ENCODE assay signal across 9 mouse cellular contexts in the genomic region with DNA sequence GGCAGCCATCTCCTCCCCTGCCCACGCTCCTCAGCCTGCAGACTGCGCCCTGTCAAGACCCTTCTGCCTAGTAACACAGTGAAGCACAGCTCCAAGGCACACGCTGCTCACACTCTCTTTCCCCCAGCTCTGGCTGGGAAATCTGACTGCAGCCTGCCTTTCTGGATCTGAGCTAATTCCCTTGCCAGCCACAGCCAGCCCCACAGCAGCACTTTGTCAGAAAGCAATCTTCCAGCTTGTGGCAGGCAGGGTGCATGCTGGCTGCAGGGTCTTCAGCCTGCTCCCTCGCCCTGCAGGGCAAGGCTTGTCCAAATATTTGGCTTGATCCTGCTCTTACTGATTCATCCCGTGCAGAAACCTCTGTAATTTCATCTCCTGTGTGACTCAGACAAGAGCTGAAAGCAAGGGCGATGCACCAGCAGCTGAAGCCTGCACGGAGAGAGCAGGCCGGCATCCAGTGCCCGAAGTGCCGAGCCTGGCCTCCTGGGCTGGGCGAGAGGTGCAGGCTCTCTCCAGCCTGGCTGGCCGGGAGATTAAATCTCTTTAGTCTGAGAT.
A peak's percentile ranks its signal among the peaks of the same experiment; 100 is the strongest.
DNase-seq lines count a peak whose midpoint lies in the region; ATAC-seq and TF ChIP-seq lines count a peak whose summit lies in the region.
"Had no signal": no experiment of that assay in that cellular context is flagged by ENCODE, and none has a peak within 500 bp of the region (broad histone marks: within the 10 kb centered on the region; RNA-seq: fewer than 3 reads in every experiment).

No protein-coding gene starts in this region.

- WGBS in heart, embryonic 13.5 days = 23% methylated on average over 12 of the region's 12 CpGs
- 25% methylated on average over 12 of the region's 12 CpGs for WGBS in embryonic facial prominence, embryonic 14.5 days
- WGBS in hindbrain, embryonic 14.5 days = 33% methylated on average over 12 of the region's 12 CpGs
- WGBS in midbrain, embryonic 10.5 days = 50% methylated on average over 12 of the region's 12 CpGs
- WGBS in stomach, embryonic 16.5 days = 12% methylated on average over 12 of the region's 12 CpGs

- H3K4me2 ChIP-seq in heart, embryonic 13.5 days = peak overlapping the region; percentile 48
- H3K4me2 ChIP-seq in embryonic facial prominence, embryonic 14.5 days (ENCODE audit: low read depth, low read length) = peak overlapping the region; percentile 23
- H3K4me2 ChIP-seq in hindbrain, embryonic 14.5 days (replicated peaks) = peak overlapping the region; percentile 26
- peak overlapping the region; percentile 22; the same call in 1 of the 2 replicates for H3K4me2 ChIP-seq in stomach, embryonic 16.5 days (ENCODE audit: low read depth, low read length)

- peak overlapping the region; percentile 85 for H3K27ac ChIP-seq in heart, embryonic 13.5 days (replicated peaks)
- H3K27ac ChIP-seq in embryonic facial prominence, embryonic 14.5 days (replicated peaks; ENCODE audit: low read depth, low read length) = peak overlapping the region; percentile 77
- peak overlapping the region; percentile 83 for H3K27ac ChIP-seq in hindbrain, embryonic 14.5 days
- H3K27ac ChIP-seq in midbrain, embryonic 10.5 days (replicated peaks) = peak overlapping the region; percentile 71
- H3K27ac ChIP-seq in stomach, embryonic 16.5 days (ENCODE audit: low read length) = peak overlapping the region; percentile 82

- H3K9ac ChIP-seq in heart, embryonic 13.5 days = peak overlapping the region; percentile 70
- H3K9ac ChIP-seq in embryonic facial prominence, embryonic 14.5 days (ENCODE audit: low read depth, low read length) = peak overlapping the region; percentile 50
- peak overlapping the region; percentile 26 for H3K9ac ChIP-seq in hindbrain, embryonic 14.5 days
- H3K9ac ChIP-seq in stomach, embryonic 16.5 days (ENCODE audit: low read length) = peak overlapping the region; percentile 6; the same call in 1 of the 2 replicates

- no peak for DNase-seq in heart, postnatal 25 days (ENCODE audit: low spot score)
- DNase-seq in Patski (ENCODE audit: low read depth, low spot score) = no peak
- peak; percentile 72 for DNase-seq in embryonic facial prominence, embryonic 14.5 days (ENCODE audit: low spot score)
- peak; percentile 61 for DNase-seq in hindbrain, embryonic 14.5 days (ENCODE audit: low spot score)
- DNase-seq in midbrain, embryonic 10.5 days (ENCODE audit: low spot score) = no peak
- no peak for DNase-seq in kidney, adult 9 months

- POLR2A ChIA-PET in Patski (lab: Charles Lee) = no interaction called here

- H3K27me3 ChIP-seq in heart, embryonic 13.5 days (replicated peaks) = no peaks in the 10 kb centered on the region
- no peaks in the 10 kb centered on the region for H3K27me3 ChIP-seq in Patski
- no peaks in the 10 kb centered on the region for H3K27me3 ChIP-seq in embryonic facial prominence, embryonic 14.5 days (replicated peaks; ENCODE audit: control insufficient read depth, insufficient read depth, low read length)
- H3K27me3 ChIP-seq in hindbrain, embryonic 14.5 days (ENCODE audit: control insufficient read depth, insufficient read depth, low read length) = no peaks in the 10 kb centered on the region
- no peaks in the 10 kb centered on the region for H3K27me3 ChIP-seq in midbrain, embryonic 10.5 days (ENCODE audit: low read depth, poor library complexity, severe bottlenecking)
- H3K27me3 ChIP-seq in stomach, embryonic 16.5 days (ENCODE audit: control insufficient read depth, insufficient read depth, low read length) = no peaks in the 10 kb centered on the region

- H3K4me1 ChIP-seq in heart, embryonic 13.5 days = peaks cover 59% of the 10 kb centered on the region
- peaks cover 37% of the 10 kb centered on the region for H3K4me1 ChIP-seq in embryonic facial prominence, embryonic 14.5 days (ENCODE audit: control insufficient read depth, insufficient read depth, low read length)
- H3K4me1 ChIP-seq in hindbrain, embryonic 14.5 days (replicated peaks; ENCODE audit: control insufficient read depth, insufficient read depth, low read length) = peaks cover 41% of the 10 kb centered on the region
- H3K4me1 ChIP-seq in midbrain, embryonic 10.5 days = peaks cover 37% of the 10 kb centered on the region
- peaks cover 29% of the 10 kb centered on the region for H3K4me1 ChIP-seq in stomach, embryonic 16.5 days (ENCODE audit: control insufficient read depth, insufficient read depth, low read length)

- CTCF ChIA-PET in Patski (lab: Charles Lee) = interaction anchor here (0.8 to 1.3 kb wide), 2 partner anchors 10 to 16 kb away, joined by 3 read pairs; no protein-coding TSS in a partner anchor

- no peak for TF ChIP-seq CTCF in Patski (IDR thresholded peaks at IDR 0.05)

- H3K9me3 ChIP-seq in heart, embryonic 13.5 days = no peaks in the 10 kb centered on the region
- no peaks in the 10 kb centered on the region for H3K9me3 ChIP-seq in embryonic facial prominence, embryonic 14.5 days (ENCODE audit: control insufficient read depth, low read length)
- H3K9me3 ChIP-seq in hindbrain, embryonic 14.5 days (ENCODE audit: control insufficient read depth, low read length) = no peaks in the 10 kb centered on the region
- H3K9me3 ChIP-seq in midbrain, embryonic 10.5 days (replicated peaks) = no peaks in the 10 kb centered on the region
- no peaks in the 10 kb centered on the region for H3K9me3 ChIP-seq in stomach, embryonic 16.5 days (replicated peaks; ENCODE audit: control insufficient read depth, low read length)

- H3K4me3 ChIP-seq in heart, embryonic 13.5 days = no peak overlapping the region
- H3K4me3 ChIP-seq in embryonic facial prominence, embryonic 14.5 days (ENCODE audit: low read depth, low read length) = no peak overlapping the region
- H3K4me3 ChIP-seq in hindbrain, embryonic 14.5 days (replicated peaks; ENCODE audit: low read length) = no peak overlapping the region
- peak overlapping the region; percentile 23; the same call in 1 of the 2 replicates for H3K4me3 ChIP-seq in midbrain, embryonic 10.5 days
- no peak overlapping the region for H3K4me3 ChIP-seq in stomach, embryonic 16.5 days (replicated peaks; ENCODE audit: low read length)
- H3K4me3 ChIP-seq: erythroblast, embryonic 14.5 days had no signal

- H3K36me3 ChIP-seq in heart, embryonic 13.5 days = no peaks in the 10 kb centered on the region
- H3K36me3 ChIP-seq in embryonic facial prominence, embryonic 14.5 days (ENCODE audit: control insufficient read depth, insufficient read depth, low read length) = no peaks in the 10 kb centered on the region
- no peaks in the 10 kb centered on the region for H3K36me3 ChIP-seq in hindbrain, embryonic 14.5 days (replicated peaks; ENCODE audit: control insufficient read depth, insufficient read depth)
- no peaks in the 10 kb centered on the region for H3K36me3 ChIP-seq in midbrain, embryonic 10.5 days
- H3K36me3 ChIP-seq in stomach, embryonic 16.5 days (ENCODE audit: control insufficient read depth, insufficient read depth, low read length) = no peaks in the 10 kb centered on the region

- ATAC-seq in heart, embryonic 13.5 days (ENCODE audit: extremely low read depth, insufficient number of reproducible peaks, low FRiP score, low TSS enrichment) = no peak
- ATAC-seq in Patski = peak; percentile 88
- peak; percentile 44 for ATAC-seq in embryonic facial prominence, embryonic 14.5 days (ENCODE audit: low read depth)
- ATAC-seq in hindbrain, embryonic 14.5 days (ENCODE audit: low FRiP score) = peak; percentile 39; the same call in 1 of the 2 replicates
- ATAC-seq in stomach, embryonic 16.5 days (ENCODE audit: insufficient read depth, low FRiP score) = peak; percentile 77

- intact Hi-C loops in heart, postnatal 25 days (cut with DNase I) = no loop called here

- in situ Hi-C loops in Patski (cut with MboI; ENCODE audit: low pct_unique_long_range_greater_than_20kb) = no loop called here

Comparison
In these comparisons a context has a peak if more than half of its experiments do, and no peak if none do; other contexts are left out.
1. H3K9ac ChIP-seq: peak in every context shown above with its lines; median percentile 70 in heart, embryonic 13.5 days; 50 in embryonic facial prominence, embryonic 14.5 days; 26 in hindbrain, embryonic 14.5 days; 6 in stomach, embryonic 16.5 days.
2. DNase-seq: peak in embryonic facial prominence, embryonic 14.5 days (single experiment) and hindbrain, embryonic 14.5 days (single experiment); none in heart, postnatal 25 days (single experiment), Patski (single experiment), midbrain, embryonic 10.5 days (single experiment) and kidney, adult 9 months (single experiment).
3. Peak in every context shown above with its lines, with median percentiles within 50 percentile points of each other: H3K27ac ChIP-seq and H3K4me2 ChIP-seq.